Mouse (Mus musculus) heart, postnatal 25 days (tissue): Measurements from ENCODE around the gene Ero1l. TPM values are rescaled to one million over a fixed set of nuclear protein-coding genes. Genes with fewer than 3 reads are reported as not detected.

Experiments
- DNase-seq: peaks from one replicate; pipeline ENCODE4 v3.0.0; 2022; ENCODE audit warnings: low spot score
- intact Hi-C: fragments of 180-260 bp; cut with DNase I; formaldehyde crosslinking; loops from one replicate; pipeline ENCODE4 v1.15.1; 2025
- total RNA-seq, 2 experiments: library from RNA; stranded (reverse); gene quantifications; 2 replicates each; pipeline ENCODE4 v1.2.3; 2021

Gene Ero1l
- total RNA-seq = 10 to 100 TPM; 24.5 to 25.6 TPM

DNA sequence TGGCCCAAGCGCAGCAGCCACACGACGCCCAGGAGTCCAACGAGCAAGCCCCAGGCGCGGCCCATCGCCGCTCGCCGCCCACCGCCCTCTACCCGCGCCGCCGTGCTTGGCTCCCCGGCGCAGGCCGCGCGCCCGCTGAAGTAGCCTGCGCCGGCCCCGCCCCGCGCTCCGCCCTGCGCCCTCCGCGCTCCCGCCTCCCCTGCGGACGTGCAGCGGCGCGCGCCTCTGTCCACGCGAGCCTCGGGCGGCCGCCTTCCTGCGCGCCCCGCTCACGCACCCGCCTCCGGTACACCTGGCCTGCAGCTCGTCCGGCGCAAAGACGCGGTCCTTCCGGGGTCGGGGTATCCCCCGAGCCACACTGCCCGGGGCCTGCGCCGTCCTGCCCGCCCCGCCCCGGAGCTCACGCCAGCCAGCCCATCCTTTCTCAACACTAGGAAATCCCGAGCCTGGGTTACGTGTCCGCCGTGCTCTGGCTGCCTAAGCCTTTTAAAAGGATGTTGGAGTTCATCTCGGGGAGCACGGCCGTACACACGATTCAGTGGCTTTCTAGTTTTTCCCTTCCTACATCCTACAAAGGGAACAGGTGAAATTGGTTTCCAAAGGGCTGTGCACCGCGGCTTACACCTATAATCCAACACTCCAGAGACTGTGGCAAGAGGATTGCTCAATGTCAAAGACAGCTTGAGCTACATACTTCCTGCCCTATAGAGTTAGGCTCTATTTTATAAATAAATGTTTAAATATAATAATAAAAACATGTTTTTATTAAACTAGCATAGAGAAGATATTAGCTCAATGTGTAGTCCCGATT is at the start of gene Ero1l:
Gene Ero1l, minus strand, starts transcription at position 346 of the 811 bp plus-strand sequence.
- DNase-seq = peak; percentile 80
- intact Hi-C loops = loop anchor here (10.0 kb wide), 1 partner anchor 104 kb away; the partner anchor contains the start of gene Gpr137c

DNA sequence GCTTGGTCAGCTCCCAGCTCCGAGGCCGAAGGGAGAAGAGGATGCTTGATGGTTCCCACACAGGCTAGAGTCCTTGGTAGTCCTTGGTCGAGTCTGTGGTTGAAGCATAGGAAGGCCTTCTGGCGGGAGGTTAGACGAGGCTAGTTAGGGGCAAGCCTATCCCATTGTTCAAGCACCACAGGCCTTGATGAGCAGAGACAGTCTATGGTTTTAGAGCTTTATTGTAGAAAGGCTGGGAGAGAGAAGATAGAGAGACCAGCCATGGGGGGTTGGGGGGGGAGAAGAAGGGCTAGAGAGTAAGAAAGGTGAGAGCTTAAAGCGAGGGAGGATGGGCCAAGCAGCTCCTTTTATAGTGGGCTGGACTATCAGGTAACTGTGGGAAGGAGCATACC is 46.6 kb upstream of the Ero1l start:
- intact Hi-C loops = no loop called here
- no peak for DNase-seq

DNA sequence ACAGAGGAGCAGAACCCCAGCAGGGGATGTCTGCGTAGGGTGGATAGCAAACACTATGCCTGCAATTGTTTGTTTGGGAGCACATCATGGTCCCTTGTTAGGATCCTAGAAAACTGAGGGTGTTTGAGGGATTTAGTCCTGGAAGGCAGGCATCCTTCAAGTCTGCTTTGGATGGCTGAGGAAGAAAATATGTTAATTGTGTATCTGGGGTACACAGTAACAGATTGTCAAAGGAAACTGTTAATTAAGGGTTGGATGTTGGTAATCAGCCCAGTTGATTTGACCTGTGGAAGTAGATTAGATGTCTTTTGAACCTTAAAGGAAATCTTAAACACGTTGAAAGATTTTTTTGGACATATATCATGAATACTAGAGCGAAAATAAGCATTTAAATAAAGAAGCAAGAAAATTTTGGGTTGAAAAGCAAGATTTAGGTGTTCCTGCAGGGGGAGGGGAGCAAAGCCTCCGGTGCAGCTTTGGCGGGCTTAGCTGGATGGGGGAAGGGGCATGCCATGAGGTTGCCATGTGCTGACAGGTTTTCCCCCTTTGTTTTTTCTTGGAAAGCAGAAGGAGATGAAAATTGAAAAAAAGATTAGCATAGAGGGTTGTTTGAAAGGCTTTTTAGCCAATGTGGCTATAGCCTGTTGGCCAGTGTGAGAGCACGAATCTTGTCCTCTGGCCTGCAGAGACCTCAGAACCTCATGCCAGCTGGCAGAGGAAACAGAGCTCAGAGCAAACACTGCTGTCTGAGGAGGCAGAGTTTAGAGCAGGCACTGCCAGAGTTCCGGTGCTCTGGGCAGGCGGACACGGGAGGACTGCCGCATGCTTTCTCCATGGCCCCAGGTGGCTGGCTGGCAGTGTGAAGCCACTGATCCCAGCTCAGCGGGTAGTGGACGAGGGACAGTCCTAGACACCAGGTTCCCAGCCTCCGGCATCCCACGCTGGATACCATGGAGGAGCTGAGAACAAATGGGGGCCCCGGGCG is 45.9 kb upstream of the Ero1l start:
- intact Hi-C loops = no loop called here
- DNase-seq = peak; percentile 32

DNA sequence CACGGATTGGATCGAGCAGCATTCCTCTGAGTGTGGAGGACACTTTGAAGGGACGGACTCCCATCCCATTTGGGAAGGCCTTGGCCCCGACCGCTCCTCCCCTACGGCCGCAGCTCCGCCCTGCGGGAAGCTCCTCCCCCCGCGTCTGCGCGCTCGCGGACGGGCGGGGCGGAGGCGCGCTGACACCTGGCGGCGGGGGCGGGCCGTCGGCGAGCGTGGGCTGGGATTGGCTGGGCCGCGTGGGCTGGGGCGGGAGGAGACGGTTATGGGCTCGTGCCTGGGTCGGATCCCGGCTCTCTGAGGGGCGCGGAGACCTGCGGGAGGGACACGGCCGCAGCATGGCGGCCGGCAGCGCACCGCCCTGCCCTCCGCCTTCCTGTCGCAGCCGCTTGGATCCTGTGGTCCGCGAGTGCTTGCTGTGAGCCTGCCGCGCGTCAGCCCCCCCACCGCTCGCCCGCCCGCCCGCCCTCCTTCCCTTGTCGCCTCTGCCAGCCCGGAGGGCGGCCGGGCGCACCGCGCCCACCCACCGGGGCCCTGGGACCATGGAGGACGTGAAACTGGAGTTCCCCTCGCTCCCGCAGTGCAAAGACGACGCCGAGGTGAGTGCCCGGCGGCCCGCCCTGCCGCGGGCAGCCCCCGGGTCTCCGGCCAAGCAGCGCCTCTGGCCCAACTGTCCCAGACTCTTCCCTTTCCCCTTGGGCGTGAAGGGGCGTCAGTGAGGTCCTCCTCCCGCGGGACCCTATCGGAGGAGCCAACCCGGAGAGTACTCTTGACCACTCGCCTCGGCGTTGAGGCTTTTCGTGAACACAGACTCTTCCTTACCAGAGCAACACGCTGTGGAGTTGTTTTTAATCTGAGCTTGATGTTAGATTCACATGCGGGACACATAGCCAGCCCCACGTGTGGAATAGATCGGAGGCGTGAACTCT is 32.6 kb upstream of the Ero1l start, which contains the start of gene Styx:
Gene Styx, plus strand, starts transcription at position 163 of the 929 bp plus-strand sequence.
- peak; percentile 95 for DNase-seq
- intact Hi-C loops = no loop called here

DNA sequence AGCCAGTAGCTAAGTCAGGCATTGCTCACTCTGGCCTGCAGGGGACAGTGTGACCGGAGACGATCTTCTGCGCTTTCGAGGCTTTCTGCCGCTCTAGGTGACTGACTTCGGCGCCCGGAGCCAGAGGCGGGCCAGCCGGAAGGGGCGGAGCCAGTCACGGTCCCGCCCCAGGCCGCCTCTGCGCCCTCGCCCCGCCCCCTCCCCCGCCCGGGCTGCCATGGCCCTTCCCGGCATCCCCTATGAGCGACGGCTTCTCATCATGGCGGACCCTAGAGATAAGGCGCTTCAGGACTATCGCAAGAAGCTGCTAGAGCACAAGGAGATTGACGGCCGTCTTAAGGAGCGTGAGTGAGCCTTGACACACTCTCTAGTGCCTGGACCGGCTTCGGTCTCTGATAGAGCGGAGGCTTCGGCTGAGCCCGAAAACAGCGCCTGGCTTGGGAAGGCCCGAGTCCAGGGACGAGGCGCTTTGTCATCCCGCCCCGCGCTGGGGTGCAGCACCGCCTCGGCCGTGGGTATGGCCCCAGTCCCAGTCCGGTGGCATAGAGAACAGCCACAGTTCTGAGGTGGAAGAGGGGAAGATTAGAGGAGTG is 11.1 kb upstream of the Ero1l start, which contains the start of gene Psmc6:
Gene Psmc6, plus strand, starts transcription at position 200 of the 593 bp plus-strand sequence.
- intact Hi-C loops = loop anchor here (5.0 kb wide), 1 partner anchor 328 kb away; the partner anchor contains the start of gene Ddhd1
- DNase-seq = peak; percentile 81

DNA sequence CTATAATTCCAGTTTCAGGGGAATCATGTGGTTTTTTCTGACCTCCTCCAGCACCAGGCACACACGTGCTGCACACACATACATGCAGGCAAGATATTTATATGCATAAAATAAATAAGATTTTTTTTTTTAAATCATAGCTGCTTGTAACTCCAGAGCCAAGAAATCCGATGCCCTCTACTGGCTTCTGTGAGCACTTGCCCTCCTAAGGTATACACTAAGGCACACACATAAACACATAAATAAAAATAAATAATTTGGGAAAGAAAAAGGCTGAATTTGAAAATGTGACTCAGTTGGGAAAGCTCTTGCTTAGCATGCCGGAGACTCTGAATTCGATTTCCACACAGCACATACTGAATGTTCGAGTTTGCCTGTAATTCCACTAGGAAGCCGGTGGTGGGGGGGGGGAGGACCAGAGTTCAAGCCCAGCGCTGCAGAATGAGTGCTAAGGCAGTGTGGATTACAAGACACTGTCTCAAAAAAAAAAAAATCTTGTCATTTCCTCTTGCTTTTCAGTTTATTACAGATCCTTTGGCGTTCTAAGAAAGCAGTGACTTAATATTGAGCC is 10.5 kb upstream of the Ero1l start:
- intact Hi-C loops = no loop called here
- no peak for DNase-seq

DNA sequence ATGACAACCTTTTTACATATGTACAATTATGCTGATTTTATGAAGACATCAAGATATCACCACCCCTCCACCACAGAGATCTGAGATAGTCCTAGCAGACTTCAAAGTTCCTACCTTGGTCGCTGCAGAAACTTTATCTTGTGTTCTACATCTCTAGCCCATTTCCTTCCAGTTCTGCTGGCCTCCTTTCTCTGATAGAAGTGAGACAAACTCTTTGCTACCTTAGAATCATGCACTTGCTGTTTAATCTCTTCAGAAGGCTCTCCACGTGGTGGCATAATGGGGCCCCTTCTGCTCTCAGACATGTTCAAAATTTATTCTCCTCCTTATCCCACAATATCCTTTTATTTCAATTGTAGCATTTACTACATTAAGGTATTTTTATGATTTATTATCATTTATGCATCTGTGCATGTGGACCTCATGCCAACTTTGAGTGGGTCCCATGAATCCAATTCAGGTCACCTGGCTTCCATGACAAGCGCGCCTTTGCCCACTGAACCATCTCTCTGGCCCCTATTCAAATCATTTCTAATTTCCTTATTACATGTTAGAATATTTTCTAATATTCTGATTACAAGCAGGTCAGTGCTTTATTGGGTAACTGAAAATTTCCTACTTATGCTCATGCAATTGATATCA is 9.6 kb upstream of the Ero1l start:
- intact Hi-C loops = no loop called here
- DNase-seq = no peak

DNA sequence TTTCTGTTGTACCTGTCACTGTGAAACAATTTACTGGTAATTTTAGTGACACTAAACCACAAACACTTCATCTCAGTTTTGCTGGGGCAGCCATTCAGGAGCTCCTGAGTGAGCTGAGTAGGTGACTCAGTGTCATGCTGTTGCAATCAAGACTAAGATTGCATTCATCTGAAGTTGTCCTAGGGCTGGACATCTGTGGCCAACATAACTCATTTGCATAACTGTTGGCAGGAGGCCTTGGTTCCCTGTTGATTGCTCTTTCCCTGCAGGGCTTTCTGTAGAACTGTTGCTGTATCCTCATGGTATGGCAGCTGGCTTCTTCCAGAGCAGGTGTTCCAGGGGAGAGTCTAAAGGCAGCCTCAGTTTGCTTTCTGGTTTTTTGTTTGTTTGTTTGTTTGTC is 6.9 kb upstream of the Ero1l start:
- intact Hi-C loops = no loop called here
- no peak for DNase-seq

DNA sequence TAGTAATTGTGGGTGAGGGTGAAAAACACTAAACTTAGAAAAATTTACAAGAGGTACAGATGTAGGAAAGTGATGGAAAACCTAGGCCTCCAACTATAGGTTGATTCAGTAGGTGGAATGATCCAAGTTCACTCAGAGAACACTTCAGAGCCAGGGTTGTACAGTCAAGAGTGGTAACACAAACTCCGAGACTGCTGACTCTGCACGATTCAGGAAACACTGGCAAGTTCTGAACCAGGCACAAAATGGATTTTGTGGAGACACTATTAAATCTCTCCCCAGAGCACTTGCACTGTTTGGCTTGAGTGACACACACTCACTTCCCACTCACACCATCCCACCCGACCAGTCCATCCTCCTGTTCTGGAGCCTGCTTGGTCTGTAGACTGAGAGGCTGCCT is 4.7 kb upstream of the Ero1l start:
- no peak for DNase-seq
- intact Hi-C loops = no loop called here

DNA sequence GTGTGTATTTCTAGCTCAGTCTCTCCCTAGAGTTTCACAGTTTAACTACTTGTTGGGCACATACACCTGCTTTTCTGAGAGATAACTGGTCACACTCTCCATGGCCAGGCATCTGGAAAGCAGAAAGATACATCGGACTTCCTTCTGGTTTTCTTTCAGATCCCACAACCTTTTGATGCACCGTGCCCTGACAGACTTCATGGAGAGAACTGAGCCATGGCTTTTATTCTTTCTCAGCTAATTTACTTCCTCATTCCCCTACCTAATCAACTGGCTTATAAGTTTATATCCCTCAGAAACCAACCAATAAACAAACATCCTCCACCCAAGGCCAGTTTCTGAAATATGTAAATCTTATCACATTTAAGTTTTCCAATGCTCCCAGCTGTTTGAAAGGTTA is 3.9 kb upstream of the Ero1l start:
- DNase-seq = no peak
- intact Hi-C loops = no loop called here

DNA sequence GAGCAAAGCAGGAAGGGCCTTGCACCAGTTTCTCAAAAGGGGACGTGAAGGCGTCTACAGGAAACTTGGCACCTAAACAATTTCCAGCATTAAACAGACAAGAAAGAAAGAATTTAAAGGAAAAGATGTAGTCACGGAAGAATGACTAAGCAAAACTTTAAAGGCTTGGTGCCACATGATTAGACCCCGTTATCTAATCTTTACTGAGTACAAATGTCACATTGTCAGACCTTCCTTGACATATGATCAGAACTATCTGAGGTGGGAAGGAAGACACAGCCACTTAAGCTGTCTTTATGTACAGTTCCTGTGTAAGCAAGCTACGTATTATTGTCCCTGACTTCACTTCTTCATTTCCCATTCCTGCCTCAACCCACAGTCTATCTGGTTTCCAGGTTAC is 3.1 kb upstream of the Ero1l start:
- intact Hi-C loops = no loop called here
- no peak for DNase-seq

DNA sequence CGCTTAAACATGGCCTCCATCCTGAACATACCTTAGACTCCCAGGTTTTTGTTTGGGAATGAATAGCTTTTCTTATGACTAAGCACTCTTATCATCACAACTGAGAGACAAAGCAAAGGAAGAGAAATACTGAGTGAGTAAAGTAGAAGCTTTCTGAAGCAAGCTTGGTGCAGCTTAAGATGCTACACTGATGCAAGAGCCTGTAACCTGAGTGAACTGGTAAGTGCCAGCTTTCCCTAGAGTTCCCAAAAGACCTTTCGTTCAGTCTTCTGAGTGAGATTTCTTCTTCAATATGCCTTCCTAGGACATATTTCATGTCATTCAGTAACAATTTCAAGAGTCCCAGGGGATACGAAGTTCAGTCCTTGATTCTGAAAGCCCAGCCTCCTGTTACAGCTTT is 2.5 kb upstream of the Ero1l start:
- intact Hi-C loops = no loop called here
- DNase-seq = no peak

DNA sequence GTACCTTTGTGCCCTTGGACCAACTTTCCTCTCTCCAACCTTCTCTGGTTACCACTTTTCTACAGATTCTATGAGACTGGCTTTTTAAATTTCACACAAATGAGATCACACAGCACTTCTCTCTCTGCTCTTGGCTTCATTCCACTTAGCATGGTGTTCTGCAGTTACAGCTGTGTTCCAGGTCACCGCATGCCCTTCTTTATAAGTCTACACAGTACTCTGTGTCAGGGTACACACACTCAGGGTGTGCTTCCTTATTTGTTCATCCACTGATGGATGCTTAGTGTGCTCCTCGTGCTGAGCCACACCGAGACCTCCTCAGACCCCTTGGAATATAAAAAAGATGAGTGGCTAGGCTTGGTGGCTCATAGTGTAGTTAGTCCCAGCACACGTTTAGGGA is 1.5 kb upstream of the Ero1l start:
- intact Hi-C loops = no loop called here
- no peak for DNase-seq

DNA sequence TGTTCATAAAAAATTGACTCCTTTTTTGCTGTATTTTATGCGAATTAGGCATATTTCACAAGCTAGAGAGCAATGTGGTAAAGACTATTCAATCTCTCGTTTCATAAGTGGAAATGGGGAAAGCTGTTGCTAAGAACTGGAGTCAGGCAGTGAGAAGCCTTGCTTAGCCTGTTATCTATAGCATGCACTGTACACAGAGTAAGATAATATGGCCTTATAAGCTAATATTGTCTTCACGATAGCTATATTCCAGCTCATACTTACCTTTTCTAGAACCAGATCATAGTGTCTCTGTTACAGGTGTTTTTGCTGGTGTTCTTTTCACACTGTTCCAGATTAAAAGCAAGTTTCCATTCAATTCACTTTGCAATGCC is 653 bp upstream of the Ero1l start:
- intact Hi-C loops = loop anchor here (10.0 kb wide), 1 partner anchor 104 kb away; the partner anchor contains the start of gene Gpr137c
- DNase-seq = no peak

DNA sequence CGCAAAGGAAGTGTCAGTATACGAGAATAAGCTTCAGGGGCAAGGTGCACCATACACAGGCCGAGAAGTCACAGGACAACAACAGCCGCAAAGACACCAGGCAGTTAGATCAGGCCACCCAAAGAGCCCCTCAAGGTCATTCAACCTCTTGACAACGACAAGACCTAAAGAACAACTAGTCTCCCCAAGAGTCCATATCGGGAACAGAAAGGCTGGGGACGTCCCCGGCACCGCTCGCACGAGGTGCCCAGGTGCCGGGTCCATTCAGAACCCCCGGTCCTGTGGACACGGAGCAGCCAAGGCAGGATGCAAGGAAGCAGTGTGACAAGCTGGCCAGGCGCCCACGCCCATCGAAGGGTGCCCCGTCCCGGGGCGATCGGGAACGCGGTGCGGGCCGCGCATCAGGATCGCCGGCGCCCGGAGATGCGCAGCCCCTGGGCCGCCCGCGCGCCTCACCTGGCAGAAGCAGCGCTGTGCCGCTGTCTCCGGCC is 605 bp downstream of the Ero1l start:
- no peak for DNase-seq
- intact Hi-C loops = loop anchor here (10.0 kb wide), 1 partner anchor 103 kb away; the partner anchor contains the start of gene Gpr137c

DNA sequence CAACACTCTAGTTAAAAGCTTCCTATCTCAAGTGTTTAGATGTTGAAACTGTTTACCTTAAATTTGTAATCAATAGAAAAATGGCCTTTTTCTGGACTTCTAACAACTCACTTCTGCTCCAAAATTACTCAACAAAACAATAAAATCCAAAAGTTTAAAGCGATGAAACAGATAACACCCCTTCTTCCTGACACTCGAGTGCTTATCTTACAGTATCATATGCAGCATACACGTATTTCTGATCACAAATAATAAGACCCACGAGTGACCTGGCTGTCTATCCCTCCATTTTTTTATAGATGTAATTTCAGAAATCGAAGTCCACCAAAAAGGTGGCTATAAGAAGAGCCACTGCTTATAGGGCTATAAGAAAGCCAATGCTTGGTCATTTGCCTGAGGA is 1.6 kb downstream of the Ero1l start:
- intact Hi-C loops = loop anchor here (10.0 kb wide), 1 partner anchor 102 kb away; the partner anchor contains the start of gene Gpr137c
- DNase-seq = no peak

DNA sequence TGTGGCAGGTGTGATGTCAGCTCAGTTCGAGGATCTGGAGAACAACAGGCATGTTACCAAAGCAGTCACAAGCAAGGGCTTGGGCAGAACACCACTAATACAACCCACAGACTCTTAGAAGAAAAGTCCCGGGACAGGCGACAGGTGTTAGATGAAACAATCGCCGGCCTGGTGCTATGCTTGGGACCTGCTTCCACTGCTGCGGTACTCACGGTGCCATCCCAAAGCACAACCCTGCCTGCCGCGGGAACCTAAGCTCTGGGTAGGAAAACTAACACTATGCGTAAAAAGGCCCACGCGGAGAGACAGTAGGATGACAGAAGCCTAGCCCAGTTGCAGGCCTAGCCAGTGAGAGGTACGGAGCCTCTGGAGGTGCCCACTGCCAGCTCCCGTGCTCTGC is 8.5 kb downstream of the Ero1l start:
- intact Hi-C loops = loop anchor here (10.0 kb wide), 1 partner anchor 95 kb away; the partner anchor contains the start of gene Gpr137c

DNA sequence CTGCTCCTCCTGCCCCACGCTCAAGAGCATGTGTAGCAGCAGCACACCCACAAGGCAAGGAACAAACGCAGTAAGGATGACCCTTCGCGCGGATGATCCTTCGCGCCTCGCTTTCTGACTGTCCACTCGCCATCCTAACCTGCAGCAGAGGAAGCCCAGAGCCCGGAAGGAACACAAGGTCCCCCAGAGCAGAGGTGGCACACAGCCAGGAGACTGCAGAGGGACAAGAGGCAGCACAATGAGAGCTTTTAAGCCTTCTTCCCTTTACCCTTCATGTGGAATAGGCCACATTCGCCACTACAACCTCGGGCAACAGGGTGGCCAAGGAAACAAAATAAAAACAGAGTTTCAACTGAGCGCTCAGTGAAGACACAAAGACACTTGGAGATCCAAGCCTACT is 8.9 kb downstream of the Ero1l start:
- intact Hi-C loops = loop anchor here (10.0 kb wide), 1 partner anchor 95 kb away; the partner anchor contains the start of gene Gpr137c
- DNase-seq = no peak

More for the DNA sequence above, 8.5 kb downstream of the Ero1l start:
- no peak for DNase-seq
